Mouse (Mus musculus) retina, adult 2 months (tissue): ENCODE results near the gene Myo9b.
"Not testable (repeated sequence)": the region's sequence is repeated elsewhere in the genome, so short reads cannot be mapped to it uniquely, and the experiment has no call there.

Source experiments
- DNase-seq: peaks from one replicate; pipeline ENCODE4 v3.0.0-alpha.2; 2012; ENCODE audit warnings: low read depth, low spot score

The Myo9b gene

GRCm38 (mm10) chr8:71272286-71273150 is at the start of gene Myo9b, which contains the start of gene Haus8:
Gene Myo9b, plus strand, starts transcription at chr8:71272714.
Gene Haus8, minus strand, starts transcription at chr8:71272934.
- DNase-seq = peak; percentile 95

DNA sequence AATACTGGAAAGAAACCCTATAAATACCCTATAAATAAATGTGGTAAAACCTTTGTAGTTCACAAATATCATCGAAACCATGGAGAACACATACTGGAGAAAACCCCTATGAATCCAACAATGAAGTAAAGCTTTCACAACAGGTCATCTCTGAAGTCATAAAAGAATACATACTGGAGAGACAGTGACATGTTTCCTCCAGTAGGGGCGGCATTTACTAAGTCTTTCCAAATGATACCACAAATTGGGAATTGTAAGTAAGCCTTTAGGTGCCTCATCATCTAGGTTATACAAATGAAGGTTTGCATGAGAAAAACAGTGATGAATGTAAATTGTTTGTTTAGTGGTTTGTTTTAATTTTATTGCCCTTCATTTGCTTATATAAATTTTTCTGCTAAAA is 48.0 kb upstream of the Myo9b start:
- DNase-seq = peak; percentile 34

GRCm38 (mm10) chr8:71242757-71243156 is 29.8 kb upstream of the Myo9b start:
- no peak for DNase-seq

DNA sequence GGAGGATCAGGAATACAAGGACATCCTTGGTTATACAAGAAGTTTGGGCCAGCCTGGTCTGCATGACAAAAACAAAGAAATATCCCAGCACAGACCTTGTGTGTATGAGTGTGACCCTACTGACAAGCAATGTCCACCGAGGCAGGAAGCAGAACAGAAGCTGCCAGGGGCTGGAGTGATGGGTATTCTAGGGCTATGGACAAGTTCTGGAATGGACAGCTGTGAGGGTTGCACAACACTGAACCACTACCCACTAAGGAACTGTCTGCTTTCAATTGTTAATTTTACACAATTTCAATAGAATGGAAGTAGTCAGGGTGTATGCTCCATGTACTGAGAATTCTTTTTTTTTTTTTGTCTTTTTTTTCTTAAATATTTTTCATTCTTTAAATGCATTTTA is 24.3 kb upstream of the Myo9b start:
- DNase-seq = no peak

GRCm38 (mm10) chr8:71256545-71257232 is 15.8 kb upstream of the Myo9b start:
- DNase-seq = no peak

DNA sequence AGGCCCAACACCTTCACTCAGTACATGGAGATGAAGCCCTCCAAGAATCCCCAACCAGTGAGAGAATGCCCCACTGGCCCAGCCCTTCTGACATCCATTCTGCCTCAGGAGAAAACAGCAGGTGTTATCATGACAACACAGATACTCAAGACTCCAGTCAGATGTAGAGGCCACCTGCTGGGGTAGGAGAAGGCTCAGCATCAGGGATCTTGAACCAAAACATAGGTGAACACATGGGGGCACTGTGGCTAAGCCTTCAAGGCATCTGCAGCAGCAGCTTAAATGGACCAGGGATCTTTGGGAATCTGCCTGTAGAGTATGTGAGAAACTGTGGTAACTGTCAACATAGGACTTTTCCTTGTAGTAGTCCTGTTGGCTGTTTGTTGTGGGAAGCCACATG is 11.3 kb upstream of the Myo9b start:
- peak; percentile 9 for DNase-seq

GRCm38 (mm10) chr8:71267690-71268089 is 4.8 kb upstream of the Myo9b start:
- no peak for DNase-seq

DNA sequence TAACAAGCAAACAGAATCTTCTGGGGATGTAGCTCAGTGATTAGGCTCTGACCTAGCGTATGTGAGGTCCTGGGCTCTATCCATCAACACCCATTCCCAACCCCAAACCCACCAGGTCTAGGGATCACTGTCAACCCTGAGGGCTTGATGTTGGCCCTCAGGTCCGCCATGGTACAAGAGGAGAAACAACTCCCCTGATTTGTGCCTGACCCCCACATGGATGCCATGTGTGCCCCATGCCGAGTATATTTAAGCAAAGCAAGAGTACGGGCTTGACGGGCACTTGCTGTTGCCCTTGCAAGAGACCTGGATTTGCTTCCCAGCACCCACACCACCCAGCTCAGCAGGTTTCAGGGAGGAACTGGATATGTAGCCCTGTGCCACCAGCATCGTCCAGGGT is 4.2 kb upstream of the Myo9b start:
- DNase-seq = not testable (repeated sequence)

GRCm38 (mm10) chr8:71271630-71272029 is 884 bp upstream of the Myo9b start:
- no peak for DNase-seq

GRCm38 (mm10) chr8:71273151-71273510 is 617 bp downstream of the Myo9b start:
- DNase-seq = no peak

- no peak for DNase-seq
Observed at GRCm38 (mm10) chr8:71274478-71274877, 2.0 kb downstream of the Myo9b start.

GRCm38 (mm10) chr8:71276166-71276565 is 3.7 kb downstream of the Myo9b start:
- no peak for DNase-seq

GRCm38 (mm10) chr8:71279409-71279808 is 6.9 kb downstream of the Myo9b start:
- not testable (repeated sequence) for DNase-seq

DNA sequence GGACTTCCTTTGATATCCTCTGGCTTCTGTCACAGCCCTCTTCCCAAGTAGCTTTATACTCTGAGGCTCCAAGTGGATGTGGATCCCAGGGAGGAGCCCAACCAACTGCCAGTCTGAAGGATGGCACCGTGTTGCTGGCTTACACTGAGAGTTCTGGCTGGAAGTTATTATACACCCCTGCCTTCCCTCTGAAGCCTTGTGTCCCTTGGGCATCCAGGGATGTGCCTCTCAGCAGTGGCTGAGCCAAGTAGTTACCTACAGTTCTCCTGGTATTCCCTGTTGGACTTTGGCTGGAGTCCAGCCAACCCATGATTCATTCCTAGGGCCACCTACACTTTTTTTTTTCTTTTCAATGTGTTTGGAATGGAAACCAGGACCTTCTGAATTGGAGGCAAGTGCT is 9.2 kb downstream of the Myo9b start:
- not testable (repeated sequence) for DNase-seq

DNA sequence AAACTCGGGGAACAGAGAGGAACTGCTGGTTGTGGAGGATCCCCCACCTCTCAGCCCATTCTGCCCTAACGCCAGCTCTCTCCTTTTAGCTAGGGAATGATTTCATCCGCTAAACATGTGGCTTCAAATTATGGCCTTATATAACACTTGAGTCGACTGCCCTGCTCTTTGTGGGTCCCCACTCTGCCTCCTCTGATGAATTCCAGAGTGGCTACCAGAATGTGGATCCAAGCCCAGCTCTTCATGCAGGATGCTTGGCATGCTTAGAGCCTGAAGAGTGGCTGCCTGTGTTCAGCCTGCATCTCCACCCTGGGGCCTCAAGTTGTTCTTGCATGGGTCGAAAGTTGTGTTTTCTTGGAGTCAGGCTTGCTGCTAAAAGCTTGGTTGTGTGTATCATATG is 10.1 kb downstream of the Myo9b start:
- no peak for DNase-seq

DNA sequence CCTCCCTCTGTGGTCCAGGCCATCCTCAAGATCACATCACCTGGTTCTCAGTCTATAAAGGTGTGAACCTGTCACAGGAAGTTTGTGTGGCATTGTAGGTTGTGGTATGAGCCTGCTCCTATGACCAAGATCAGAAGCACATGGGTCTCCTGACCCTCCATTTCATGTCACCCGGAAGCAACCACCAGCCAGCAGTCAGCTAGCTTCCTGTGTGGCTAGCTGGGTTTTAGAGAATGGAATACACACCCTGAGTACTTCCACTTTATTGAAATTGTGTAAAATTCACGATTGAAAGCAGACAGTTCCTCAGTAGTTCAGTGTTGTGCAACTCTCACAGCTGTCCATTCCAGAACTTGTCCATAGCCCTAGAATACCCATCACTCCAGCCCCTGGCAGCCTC is 13.7 kb downstream of the Myo9b start:
- not testable (repeated sequence) for DNase-seq

GRCm38 (mm10) chr8:71288441-71288949 is 16.0 kb downstream of the Myo9b start:
- no peak for DNase-seq

DNA sequence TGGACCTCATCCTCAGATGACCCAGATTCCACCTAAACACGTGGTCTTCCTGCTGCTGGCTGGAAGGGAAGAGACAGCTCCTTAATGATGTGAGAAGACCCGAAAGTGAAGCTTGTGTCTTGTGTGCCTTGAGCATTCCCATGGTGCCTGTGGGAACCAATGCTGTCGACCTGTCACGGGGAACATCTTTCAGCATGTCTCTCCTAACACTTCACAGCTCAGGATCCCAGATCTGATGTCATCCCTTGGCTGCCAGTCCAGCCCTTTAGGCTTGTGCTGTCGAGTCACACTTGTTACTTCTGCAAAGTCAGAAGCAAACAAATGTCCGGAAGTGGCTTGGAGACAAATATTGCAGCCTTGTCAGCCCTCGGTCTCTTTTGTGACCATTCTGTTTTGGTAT is 16.6 kb downstream of the Myo9b start:
- DNase-seq = no peak

GRCm38 (mm10) chr8:71290211-71290610 is 17.7 kb downstream of the Myo9b start:
- DNase-seq = no peak

DNA sequence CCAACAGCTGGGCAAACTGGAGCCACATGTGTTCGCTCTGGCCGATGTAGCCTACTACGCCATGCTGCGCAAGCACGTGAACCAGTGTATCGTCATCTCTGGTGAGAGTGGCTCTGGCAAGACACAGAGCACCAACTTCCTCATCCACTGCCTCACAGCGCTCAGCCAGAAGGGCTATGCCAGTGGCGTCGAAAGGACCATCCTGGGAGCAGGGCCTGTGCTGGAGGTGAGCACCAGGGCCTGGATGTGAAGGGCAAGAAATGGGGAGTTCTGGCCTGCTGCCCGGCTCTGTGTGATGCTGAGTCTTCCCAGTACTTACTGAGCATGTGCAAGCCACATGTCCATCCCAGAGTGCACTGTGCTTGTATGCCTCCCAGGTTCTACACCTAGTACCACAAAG is 18.4 kb downstream of the Myo9b start:
- no peak for DNase-seq

DNA sequence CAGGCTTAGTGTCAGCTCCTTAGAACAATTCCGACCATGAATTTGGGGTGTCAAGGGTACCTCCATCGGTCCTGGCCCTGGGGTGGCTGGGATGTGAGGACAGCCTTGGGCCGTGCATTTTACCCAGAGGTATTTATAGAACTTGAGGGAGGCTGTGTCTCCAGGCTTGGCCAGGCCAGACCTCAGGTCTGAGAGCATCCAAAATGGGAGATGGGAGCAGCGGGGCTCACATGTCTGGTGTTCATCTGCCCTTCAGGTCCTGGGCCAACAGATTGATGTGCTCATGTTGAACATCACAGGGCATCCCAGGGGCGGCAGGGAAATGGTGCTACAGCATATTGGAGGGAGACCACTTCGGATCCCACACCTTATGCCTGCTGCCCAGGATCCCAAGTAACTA is 18.8 kb downstream of the Myo9b start:
- DNase-seq = no peak

- DNase-seq = not testable (repeated sequence)
Observed at GRCm38 (mm10) chr8:71293930-71294329, 21.4 kb downstream of the Myo9b start.

- DNase-seq = no peak
Observed at GRCm38 (mm10) chr8:71296188-71296621, 23.7 kb downstream of the Myo9b start.
